Mouse (Mus musculus) heart, postnatal 10 days (tissue): ENCODE measurements around the gene Ppp4r1. TPM values are rescaled to one million over a fixed set of nuclear protein-coding genes. Genes with fewer than 3 reads are reported as not detected.

ENCODE experiments used
- DNase-seq, 2 experiments: peaks; one replicate each; pipeline ENCODE4 v3.0.0; 2021
- intact Hi-C: fragments of 180-260 bp; cut with DNase I; formaldehyde crosslinking; loops from one replicate; pipeline ENCODE4 v1.15.1; 2025
- total RNA-seq, 2 experiments: library from RNA; stranded (reverse); gene quantifications; 2 replicates each; pipeline ENCODE4 v1.2.3; 2021

The Ppp4r1 gene
- total RNA-seq, 2 experiments from 2014 or later: 73.8 to 81.2 TPM

GRCm38 (mm10) chr17:65851749-65852148 lies 69.4 kb downstream of the Ppp4r1 start:
- intact Hi-C loops: no loop called here
- no peak for DNase-seq

DNA sequence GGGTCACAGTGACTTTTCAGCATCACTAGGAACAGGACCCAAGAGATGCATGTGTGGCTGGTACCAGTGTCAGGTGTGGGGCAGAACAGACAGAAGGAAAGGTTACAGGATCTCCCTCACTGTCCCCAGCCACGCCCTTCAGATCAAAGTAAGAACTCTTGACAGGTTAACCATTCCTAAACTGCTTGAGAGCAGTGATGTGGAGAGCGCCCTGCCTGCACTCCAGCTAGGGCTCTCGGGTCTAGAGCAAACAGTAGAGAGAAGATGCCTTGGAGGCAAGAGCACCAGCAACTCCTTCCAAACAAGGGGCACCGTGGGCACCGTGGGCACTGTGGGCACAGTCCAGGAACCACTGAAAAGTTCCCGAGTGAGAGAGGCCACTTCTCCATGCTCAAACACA lies 71.0 kb downstream of the Ppp4r1 start:
- DNase-seq: no peak
- intact Hi-C loops: no loop called here

DNA sequence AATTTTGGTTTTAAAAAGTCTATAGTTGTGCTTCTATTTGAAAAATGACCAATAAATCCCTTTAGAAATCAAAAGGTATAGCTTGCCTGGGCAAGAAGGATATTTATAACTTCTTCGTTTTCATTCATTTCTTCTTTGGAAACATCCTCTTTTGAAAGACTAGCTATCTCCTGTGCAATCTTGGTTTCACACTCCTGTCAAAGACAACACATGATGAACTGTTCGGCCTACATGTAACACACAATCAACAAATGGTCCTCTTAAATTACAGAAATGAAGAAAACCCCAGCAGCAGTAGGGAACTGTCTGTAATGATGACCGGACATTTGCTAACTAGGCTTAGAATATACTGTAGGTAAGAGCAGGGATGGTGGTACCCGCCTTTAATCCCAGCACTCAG lies 71.6 kb downstream of the Ppp4r1 start:
- DNase-seq: no peak
- intact Hi-C loops: no loop called here

DNA sequence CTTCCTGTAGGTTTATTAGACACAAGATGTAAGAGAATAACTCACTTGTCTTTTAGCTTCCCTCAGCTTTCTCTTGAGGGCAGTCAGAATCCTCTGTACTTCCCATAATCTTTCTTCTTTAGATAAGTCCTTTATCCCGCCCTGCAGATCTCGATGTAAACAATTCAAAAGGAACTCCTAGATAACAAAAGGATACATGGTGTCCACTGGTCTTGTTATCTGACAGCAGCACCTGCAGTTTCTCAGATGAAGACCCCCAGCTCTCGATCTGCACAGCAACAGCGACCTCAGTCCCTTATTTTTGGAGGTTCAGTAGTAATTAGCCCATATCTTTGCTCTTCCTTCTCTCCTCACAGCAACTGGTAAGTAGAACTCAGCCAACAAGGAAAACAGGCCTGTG lies 75.2 kb downstream of the Ppp4r1 start:
- DNase-seq: no peak

DNA sequence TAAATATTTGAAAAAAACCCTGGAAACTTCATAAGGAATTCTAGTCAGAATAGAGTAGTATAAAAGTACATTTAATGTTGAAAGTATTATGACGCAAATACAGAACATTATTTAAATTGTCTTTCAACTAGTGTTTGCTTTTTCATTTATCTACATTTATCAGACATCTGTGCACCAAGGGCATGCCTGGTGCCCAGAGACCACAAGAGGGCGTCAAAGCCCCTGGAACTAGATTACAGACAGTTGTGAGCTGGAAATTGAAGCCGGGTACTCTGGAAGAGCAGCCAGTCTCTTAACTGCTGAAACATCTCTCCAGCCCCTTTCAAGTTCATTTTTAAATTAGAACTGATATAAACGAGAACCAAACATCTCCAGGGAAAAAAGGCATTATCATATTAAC lies 80.2 kb downstream of the Ppp4r1 start:
- intact Hi-C loops: loop anchor here (10.0 kb wide), 1 partner anchor 352 kb away; no protein-coding TSS in a partner anchor
- DNase-seq: peak; percentile 19 to 48

More for the DNA sequence above, 75.2 kb downstream of the Ppp4r1 start:
- intact Hi-C loops: no loop called here

DNA sequence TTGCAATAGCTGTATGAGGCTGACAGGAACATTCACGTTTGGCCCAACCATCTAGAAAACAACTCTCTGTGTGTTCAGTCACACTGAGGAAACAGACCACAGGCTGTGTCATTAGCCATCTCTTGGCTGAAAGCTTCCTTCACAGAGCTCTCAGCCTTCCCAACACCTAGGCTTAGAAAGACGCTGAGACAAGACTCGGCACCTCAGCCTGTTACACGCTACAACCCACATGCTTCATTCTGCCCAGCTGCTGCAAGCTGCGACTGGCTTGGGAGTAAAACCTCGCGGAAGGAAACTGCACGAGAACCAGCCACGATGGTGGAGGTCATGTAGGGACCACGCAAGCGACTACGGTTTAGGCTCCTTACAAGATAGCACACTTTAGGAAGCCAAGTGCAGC lies 81.5 kb downstream of the Ppp4r1 start:
- intact Hi-C loops: loop anchor here (2.0 to 10.0 kb wide), 2 partner anchors 243 to 351 kb away; no protein-coding TSS in a partner anchor
- DNase-seq: no peak

DNA sequence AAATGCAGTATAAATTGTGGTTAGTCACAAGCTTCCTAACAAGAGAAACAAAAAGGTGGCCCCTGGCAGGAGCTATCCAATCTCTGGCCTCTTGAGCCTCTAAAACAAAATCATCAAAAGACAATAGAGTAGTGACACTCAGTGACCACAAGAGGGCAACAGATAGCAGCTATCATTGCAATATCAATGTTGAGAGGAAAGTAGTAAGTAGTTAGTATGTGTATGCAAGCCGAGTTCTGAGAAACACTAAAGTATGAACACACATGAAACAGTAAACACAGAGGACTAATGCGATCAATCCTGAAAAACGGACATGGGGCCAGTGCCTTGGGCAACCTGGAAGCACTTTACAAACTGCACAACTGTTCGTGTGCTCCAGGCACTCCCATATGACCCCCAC lies 82.4 kb downstream of the Ppp4r1 start:
- peak; percentile 53 to 69 for DNase-seq
- intact Hi-C loops: loop anchor here (2.0 to 10.0 kb wide), 2 partner anchors 242 to 350 kb away; no protein-coding TSS in a partner anchor

DNA sequence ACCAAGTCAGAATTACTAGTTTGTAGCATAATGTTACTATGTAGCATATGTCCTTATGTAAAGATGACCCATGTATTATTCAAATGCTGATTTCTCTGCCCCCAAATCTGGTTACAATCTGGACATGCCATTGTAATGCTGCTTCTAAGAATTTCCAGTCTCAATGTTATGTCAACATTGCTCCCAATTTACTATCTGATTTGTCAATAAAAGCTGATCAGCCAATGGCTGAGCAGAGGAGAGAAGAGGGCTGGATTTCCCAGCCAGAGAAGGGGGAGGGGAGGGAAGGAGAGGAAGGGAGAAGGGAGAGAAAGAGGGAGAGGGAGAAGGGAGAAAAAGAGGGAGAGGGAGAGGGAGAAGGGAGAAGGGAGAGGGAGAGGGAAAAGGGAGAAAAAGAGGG lies 82.9 kb downstream of the Ppp4r1 start:
- DNase-seq: no peak
- intact Hi-C loops: loop anchor here (2.0 to 10.0 kb wide), 2 partner anchors 242 to 350 kb away; no protein-coding TSS in a partner anchor

- intact Hi-C loops: loop anchor here (10.0 kb wide), 1 partner anchor 349 kb away; no protein-coding TSS in a partner anchor
- DNase-seq: no peak
Observed at GRCm38 (mm10) chr17:65866201-65866600, 83.8 kb downstream of the Ppp4r1 start.

- intact Hi-C loops: loop anchor here (10.0 kb wide), 1 partner anchor 347 kb away; no protein-coding TSS in a partner anchor
Observed at GRCm38 (mm10) chr17:65867996-65868395, 85.6 kb downstream of the Ppp4r1 start.

DNA sequence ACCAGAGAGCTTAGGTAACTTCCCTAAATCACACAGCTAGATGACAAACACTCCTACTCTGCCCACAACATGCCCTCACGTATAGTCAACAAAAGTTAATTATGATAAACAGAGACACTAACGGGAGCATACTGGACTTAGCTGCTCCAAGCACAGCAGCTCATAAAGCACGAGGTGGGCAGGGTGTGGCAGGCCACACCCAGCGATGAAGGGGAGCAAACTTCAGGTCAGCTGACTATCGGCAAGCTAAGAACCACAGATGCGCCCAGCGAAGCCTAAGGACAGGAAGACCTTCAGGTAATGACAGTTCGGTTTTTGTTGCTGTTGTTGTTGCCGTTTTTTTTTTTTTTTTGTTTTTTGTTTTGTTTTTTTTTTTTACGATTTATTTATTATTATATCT lies 87.3 kb downstream of the Ppp4r1 start:
- intact Hi-C loops: loop anchor here (2.0 to 10.0 kb wide), 2 partner anchors 81 to 345 kb away; partner anchors contain the start of gene Twsg1
- no peak for DNase-seq

More at GRCm38 (mm10) chr17:65867996-65868395, 85.6 kb downstream of the Ppp4r1 start:
- DNase-seq: no peak

DNA sequence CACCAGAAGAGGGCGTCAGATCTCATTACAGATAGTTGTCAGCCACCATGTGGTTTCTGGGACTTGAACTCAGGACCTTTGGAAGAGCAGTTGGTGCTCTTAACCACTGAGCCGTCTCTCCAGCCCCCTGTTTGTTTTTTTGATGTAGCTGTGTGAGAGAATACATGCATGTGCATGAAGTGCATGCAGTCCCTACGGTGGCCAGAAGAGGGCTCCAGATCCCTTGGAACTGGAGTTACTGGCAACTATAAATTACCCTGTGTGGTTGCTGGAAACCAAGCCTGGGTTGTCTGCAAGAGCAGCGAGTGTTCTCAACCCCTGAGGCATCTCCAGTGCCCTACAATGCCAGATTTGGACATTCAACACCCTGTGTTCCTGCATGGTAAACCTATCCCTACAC lies 87.8 kb downstream of the Ppp4r1 start:
- peak; percentile 71 to 90 for DNase-seq
- intact Hi-C loops: loop anchor here (2.0 kb wide), 1 partner anchor 81 kb away; the partner anchor contains the start of gene Twsg1

DNA sequence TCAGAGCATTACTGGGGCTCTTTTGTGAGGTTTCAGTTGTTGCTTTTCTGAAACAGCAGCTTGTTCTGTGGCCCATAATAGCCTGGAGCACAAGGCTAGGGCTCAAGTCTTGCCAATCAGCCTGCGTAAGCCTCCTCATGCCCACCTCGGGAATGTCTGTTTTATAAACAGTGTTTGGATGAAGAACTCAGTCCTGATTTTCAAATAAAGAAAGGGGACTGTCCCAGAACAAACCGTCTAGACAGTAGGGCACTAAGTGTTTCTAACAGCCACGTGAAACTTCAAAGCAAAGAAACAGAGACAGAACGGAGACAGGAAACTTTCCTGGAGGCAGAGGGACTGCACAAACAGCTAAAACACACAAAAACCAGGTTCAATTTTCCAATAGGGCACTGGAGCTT lies 89.3 kb downstream of the Ppp4r1 start:
- intact Hi-C loops: loop anchor here (2.0 kb wide), 1 partner anchor 79 kb away; the partner anchor contains the start of gene Twsg1
- DNase-seq: no peak

- no peak for DNase-seq
- intact Hi-C loops: no loop called here
Observed at GRCm38 (mm10) chr17:65872051-65872450, 89.7 kb downstream of the Ppp4r1 start.

DNA sequence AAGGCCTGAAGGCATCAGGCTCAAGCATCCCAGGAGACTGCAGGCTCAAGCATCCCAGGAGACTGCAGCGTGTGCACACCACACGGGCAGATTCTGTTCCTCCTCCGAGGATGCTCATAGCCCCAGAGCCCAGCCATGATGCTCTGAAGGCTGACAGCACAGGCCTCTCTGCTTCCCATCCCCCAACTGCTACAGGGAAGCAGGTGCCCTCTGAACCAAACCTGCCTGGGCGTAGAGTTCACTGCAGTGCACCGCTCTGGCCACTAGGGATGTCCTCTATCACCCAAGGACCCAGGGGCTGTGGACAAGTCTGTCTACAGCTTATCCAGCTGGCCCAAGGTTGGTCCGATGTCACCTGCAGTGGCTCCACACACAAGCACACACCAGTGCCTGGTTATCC lies 90.3 kb downstream of the Ppp4r1 start:
- DNase-seq: peak; percentile 29 to 49
- intact Hi-C loops: no loop called here

DNA sequence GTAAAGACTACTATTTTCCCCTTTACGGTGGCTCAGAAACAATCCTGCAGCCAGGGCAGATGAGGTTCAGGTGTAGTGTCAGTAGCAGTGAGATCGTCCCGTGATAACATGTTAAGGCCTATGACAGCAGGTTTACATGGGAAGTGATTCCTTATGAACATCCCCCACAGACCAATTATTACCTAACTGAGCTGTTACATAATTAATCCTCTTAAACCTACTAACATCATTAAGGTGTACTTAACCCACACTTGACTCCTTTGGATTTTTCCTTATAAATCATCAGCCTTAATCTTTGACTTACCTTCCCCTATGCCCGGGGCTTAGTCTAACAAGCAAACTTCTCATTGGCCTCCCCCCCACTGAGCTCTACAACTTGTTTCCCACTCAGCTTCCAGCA lies 90.8 kb downstream of the Ppp4r1 start:
- intact Hi-C loops: no loop called here
- DNase-seq: no peak

GRCm38 (mm10) chr17:65873834-65874233 lies 91.5 kb downstream of the Ppp4r1 start:
- intact Hi-C loops: no loop called here

GRCm38 (mm10) chr17:65877026-65877425 lies 94.7 kb downstream of the Ppp4r1 start:
- intact Hi-C loops: no loop called here
- DNase-seq: no peak

More at GRCm38 (mm10) chr17:65873834-65874233, 91.5 kb downstream of the Ppp4r1 start:
- no peak for DNase-seq

DNA sequence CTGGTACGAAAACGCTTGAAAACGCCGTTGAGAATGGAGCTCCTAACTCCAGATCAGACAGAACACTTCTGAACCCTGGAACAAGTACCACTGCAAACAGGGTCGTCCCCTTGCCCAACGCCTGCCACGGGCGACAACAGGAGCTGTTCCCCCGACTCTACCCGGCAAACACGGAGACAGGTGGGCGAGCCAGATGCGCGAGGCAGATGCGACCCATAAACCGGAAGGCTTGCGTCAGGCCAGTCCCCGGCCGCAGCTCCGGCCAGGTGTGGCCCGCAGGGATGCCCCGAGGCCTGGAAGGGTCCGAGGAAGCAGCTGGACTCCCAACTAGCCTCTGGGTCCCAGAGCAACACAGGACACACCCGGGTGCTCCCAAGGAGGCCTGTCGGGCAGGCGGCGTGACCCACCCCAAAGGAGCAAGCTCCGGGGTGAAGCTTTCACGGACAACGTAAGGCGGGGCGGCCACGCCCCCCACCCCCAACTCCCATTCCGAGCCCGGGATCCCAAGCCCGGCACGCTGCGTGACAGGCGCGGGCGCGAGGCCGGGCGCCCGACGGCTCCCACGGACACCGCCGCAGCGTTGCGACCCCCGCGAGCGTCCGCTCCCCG lies 101.8 kb downstream of the Ppp4r1 start:
- no peak for DNase-seq
- intact Hi-C loops: loop anchor here (2.0 kb wide), 1 partner anchor 67 kb away; the partner anchor contains the start of gene Twsg1

DNA sequence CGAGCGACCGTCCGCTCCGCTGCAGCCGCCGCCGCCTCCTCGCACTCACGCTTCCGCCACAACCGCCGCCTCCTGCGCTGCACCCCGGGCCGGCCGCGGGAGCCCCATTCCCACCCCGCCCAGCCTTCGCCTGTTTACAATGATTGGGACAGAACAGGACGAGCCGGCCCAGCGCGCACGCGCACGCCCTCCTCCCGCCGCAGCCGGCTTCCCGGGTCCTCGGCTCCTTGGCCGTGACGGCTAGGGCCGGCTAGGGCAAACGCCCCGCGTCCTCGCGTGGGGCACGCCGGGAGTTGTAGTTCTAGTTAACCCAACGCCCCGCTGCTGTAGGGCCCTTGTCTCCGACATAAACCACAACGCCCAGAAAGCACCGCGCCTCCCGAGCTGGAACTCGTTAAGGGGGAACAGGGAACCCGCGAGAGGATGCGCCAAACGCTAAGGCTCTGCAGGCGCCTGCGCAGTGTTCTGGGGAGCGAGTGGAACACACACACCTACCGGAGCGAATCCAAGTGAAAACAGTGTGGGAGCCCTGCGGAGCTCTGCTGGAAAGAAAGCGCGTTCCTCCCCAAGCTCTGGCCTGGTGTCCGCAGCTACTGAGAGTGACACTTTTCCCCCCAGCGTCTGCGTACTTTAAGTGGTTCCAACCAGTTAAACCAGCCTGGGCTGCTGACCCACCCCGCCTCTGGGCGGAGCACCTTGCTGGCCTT lies 102.5 kb downstream of the Ppp4r1 start:
- intact Hi-C loops: loop anchor here (2.0 kb wide), 1 partner anchor 66 kb away; the partner anchor contains the start of gene Twsg1
- DNase-seq: peak; percentile 100

GRCm38 (mm10) chr17:65885398-65885696 lies 103.0 kb downstream of the Ppp4r1 start:
- intact Hi-C loops: loop anchor here (2.0 kb wide), 1 partner anchor 65 kb away; the partner anchor contains the start of gene Twsg1
- no peak for DNase-seq
